Mouse (Mus musculus) CH12.LX (cell line): ENCODE measurements around the gene Tasp1. TPM values are rescaled to one million over a fixed set of nuclear protein-coding genes. Genes with fewer than 3 reads are reported as not detected.

Experiments used
- DNase-seq: peaks from one replicate; pipeline ENCODE4 v3.0.0-alpha.2; 2013; ENCODE audit errors: extremely low read depth
- H3K27ac ChIP-seq: 2 replicates; pipeline ENCODE4 v1.5.1; 2012; ENCODE audit warnings: low read depth, mild to moderate bottlenecking, control low read depth, moderate library complexity; ENCODE audit not compliant: insufficient read depth
- H3K27me3 ChIP-seq: replicated peaks from 2 replicates; pipeline ENCODE3; 2012; ENCODE audit warnings: inconsistent platforms
- H3K36me3 ChIP-seq, 2 experiments: replicated peaks in 1 of 2; 2 replicates each; pipeline versions ENCODE3 to v1.6.1; 2012; ENCODE audit warnings: inconsistent platforms in 1 of 2, low read length in 1 of 2, mild to moderate bottlenecking in 1 of 2, mixed read lengths in 1 of 2, moderate library complexity in 1 of 2; ENCODE audit not compliant: control insufficient read depth in 1 of 2, insufficient read depth in 1 of 2
- H3K4me1 ChIP-seq, 2 experiments: 2 replicates each; pipeline ENCODE4 v1.6.1; 2012; ENCODE audit warnings: inconsistent platforms in 1 of 2, moderate library complexity in 1 of 2; ENCODE audit not compliant: insufficient read depth in 2 of 2, control insufficient read depth in 1 of 2
- H3K4me2 ChIP-seq: 2 replicates; pipeline ENCODE4 v1.6.1; 2012; ENCODE audit warnings: low read depth, mild to moderate bottlenecking, control low read depth; ENCODE audit not compliant: poor library complexity, insufficient read depth, severe bottlenecking
- H3K4me3 ChIP-seq, 3 experiments: fragments of 150-350 bp in 1 of 3; sonication (generic) in 1 of 3; replicated peaks in 1 of 3; 2 replicates each; pipeline versions ENCODE3 to v1.5.1; 2011 to 2012; ENCODE audit warnings: low read depth in 2 of 3, low read length in 2 of 3, mild to moderate bottlenecking in 2 of 3, moderate library complexity in 2 of 3, control low read depth in 1 of 3, improper control_type of control experiment in 1 of 3, inconsistent platforms in 1 of 3, mixed read lengths in 1 of 3; ENCODE audit not compliant: poor library complexity in 1 of 3
- H3K79me2 ChIP-seq: replicated peaks from 2 replicates; pipeline ENCODE4 v1.6.1; 2012; ENCODE audit warnings: mild to moderate bottlenecking, moderate library complexity; ENCODE audit not compliant: control insufficient read depth, poor library complexity, insufficient read depth, severe bottlenecking; ENCODE audit errors: extremely low read depth
- H3K9ac ChIP-seq: 2 replicates; pipeline ENCODE4 v1.6.1; 2012; ENCODE audit warnings: low read depth, mild to moderate bottlenecking, control low read depth, moderate library complexity; ENCODE audit not compliant: insufficient read depth
- H3K9me3 ChIP-seq: replicated peaks from 2 replicates; pipeline ENCODE3; 2012; ENCODE audit warnings: low read length, inconsistent platforms, mixed read lengths
- BHLHE40 ChIP-seq: IDR thresholded peaks from 2 replicates; pipeline ENCODE4 v1.6.1; 2011; ENCODE audit warnings: mild to moderate bottlenecking, low read depth, low read length, improper control_type of control experiment
- CTCF ChIP-seq, 2 experiments: IDR thresholded peaks in 1 of 2; conservative IDR thresholded peaks in 1 of 2; 2 replicates each; pipeline ENCODE4 v1.5.1; 2011 to 2012; ENCODE audit warnings: low read depth in 2 of 2, low read length in 2 of 2, improper control_type of control experiment in 1 of 2, inconsistent platforms in 1 of 2, mild to moderate bottlenecking in 1 of 2, moderate library complexity in 1 of 2
- E2F4 ChIP-seq: IDR thresholded peaks from 2 replicates; pipeline ENCODE4 v1.6.1; 2011; ENCODE audit warnings: low read depth, low read length, improper control_type of control experiment; ENCODE audit not compliant: insufficient replicate concordance
- ELF1 ChIP-seq: IDR thresholded peaks from 2 replicates; pipeline ENCODE4 v1.6.1; 2014; ENCODE audit warnings: low read depth, mild to moderate bottlenecking, inconsistent platforms, low read length, improper control_type of control experiment
- GABPA ChIP-seq: IDR thresholded peaks from 2 replicates; pipeline ENCODE4 v1.6.1; 2012; ENCODE audit warnings: low read depth, low read length, improper control_type of control experiment, inconsistent platforms; ENCODE audit not compliant: insufficient replicate concordance
- HCFC1 ChIP-seq: IDR thresholded peaks from 2 replicates; pipeline ENCODE4 v1.6.1; 2012; ENCODE audit warnings: low read depth, mild to moderate bottlenecking, inconsistent platforms, low read length, improper control_type of control experiment
- JUND ChIP-seq: conservative IDR thresholded peaks from 2 replicates; pipeline ENCODE4 v1.6.1; 2011; ENCODE audit warnings: low read depth, low read length, improper control_type of control experiment
- MAFK ChIP-seq: IDR thresholded peaks from 2 replicates; pipeline ENCODE4 v1.6.1; 2011; ENCODE audit warnings: low read length, improper control_type of control experiment; ENCODE audit not compliant: insufficient replicate concordance
- MAX ChIP-seq: IDR thresholded peaks from 2 replicates; pipeline ENCODE4 v1.6.1; 2011; ENCODE audit warnings: low read length, improper control_type of control experiment
- MEF2A ChIP-seq: IDR thresholded peaks from 2 replicates; pipeline ENCODE4 v1.6.1; 2014; ENCODE audit warnings: low read depth, mild to moderate bottlenecking, inconsistent platforms, low read length, improper control_type of control experiment, borderline replicate concordance
- MXI1 ChIP-seq: IDR thresholded peaks from 2 replicates; pipeline ENCODE4 v1.6.1; 2011; ENCODE audit warnings: mild to moderate bottlenecking, low read depth, low read length, improper control_type of control experiment
- NELFE ChIP-seq: IDR thresholded peaks from 2 replicates; pipeline ENCODE4 v1.6.1; 2011; ENCODE audit warnings: low read depth, low read length, improper control_type of control experiment
- PAX5 ChIP-seq: IDR thresholded peaks from 2 replicates; pipeline ENCODE4 v1.6.1; 2012; ENCODE audit warnings: low read length, inconsistent platforms, mixed read lengths
- SIN3A ChIP-seq: IDR thresholded peaks from 2 replicates; pipeline ENCODE4 v1.6.1; 2012; ENCODE audit warnings: low read length, improper control_type of control experiment, inconsistent platforms
- TBP ChIP-seq: conservative IDR thresholded peaks from 2 replicates; pipeline ENCODE4 v1.6.1; 2011; ENCODE audit warnings: low read depth, low read length, improper control_type of control experiment
- TCF12 ChIP-seq: IDR thresholded peaks from 2 replicates; pipeline ENCODE4 v1.6.1; 2014; ENCODE audit warnings: low read depth, mild to moderate bottlenecking, inconsistent platforms, low read length, improper control_type of control experiment
- UBTF ChIP-seq: IDR thresholded peaks from 2 replicates; pipeline ENCODE4 v1.6.1; 2012; ENCODE audit warnings: low read depth, mild to moderate bottlenecking, inconsistent platforms, low read length, improper control_type of control experiment, moderate library complexity
- USF1 ChIP-seq: IDR thresholded peaks from 2 replicates; pipeline ENCODE4 v1.6.1; 2014; ENCODE audit warnings: low read depth, mild to moderate bottlenecking, inconsistent platforms, low read length, improper control_type of control experiment
- USF2 ChIP-seq: conservative IDR thresholded peaks from 2 replicates; pipeline ENCODE4 v1.6.1; 2011; ENCODE audit warnings: low read depth, low read length, improper control_type of control experiment
- ZMIZ1 ChIP-seq: IDR thresholded peaks from 2 replicates; pipeline ENCODE4 v1.6.1; 2012; ENCODE audit warnings: low read depth, mild to moderate bottlenecking, inconsistent platforms, low read length, improper control_type of control experiment
- ZNF384 ChIP-seq: IDR thresholded peaks from 2 replicates; pipeline ENCODE4 v1.6.1; 2012; ENCODE audit warnings: low read depth, low read length, improper control_type of control experiment, inconsistent platforms
- dilution Hi-C: fragments of 300-500 bp; cut with MboI; formaldehyde crosslinking; loops from 2 replicates; pipeline ENCODE4 v1.14.3; 2020; ENCODE audit warnings: low sequenced_read_pairs; ENCODE audit not compliant: extremely low pct_unique_long_range_greater_than_20kb, extremely low pct_ligation_motif_present
- in situ Hi-C: fragments of 300-500 bp; cut with MboI; formaldehyde crosslinking; loops from 3 replicates; pipeline ENCODE4 v1.14.3; 2019; ENCODE audit warnings: low sequenced_read_pairs, low pct_ligation_motif_present, low pct_unique_long_range_greater_than_20kb, mixed read lengths
- polyA plus RNA-seq: library from polyadenylated mRNA; unstranded; fragments of >175 nt; gene quantifications from 2 replicates; pipeline ENCODE4 v1.2.1, GENCODE M21; 2012; ENCODE audit warnings: low read depth; ENCODE audit not compliant: insufficient read length
- total RNA-seq, 2 experiments: library from RNA; depleted of rRNA; stranded (reverse); fragments of 300-350 nt in 1 of 2; fragments of >200 nt in 1 of 2; gene quantifications; 2 replicates each; pipeline ENCODE4 v1.2.3; 2012 to 2014

Tasp1 gene
- total and polyA plus RNA-seq, 3 experiments: 28.8 to 64.5 (median 28.9) TPM

GRCm38 (mm10) chr2:139792345-139793120 is 274.1 kb downstream of the Tasp1 start:
- Histone ChIP-seq H3K79me2 (no peaks in the 10 kb centered on the region), H3K4me1 (no peaks in the 10 kb centered on the region), H3K27ac (no peak overlapping the region), H3K9me3 (no peaks in the 10 kb centered on the region), H3K4me3 (no peak overlapping the region), H3K27me3 (no peaks in the 10 kb centered on the region), H3K36me3 (no peaks in the 10 kb centered on the region), H3K4me2 (no peak overlapping the region), H3K9ac (no peak overlapping the region)
- no peak for DNase-seq
- no peak for TF ChIP-seq ELF1
- no peak for TF ChIP-seq NELFE
- TF ChIP-seq MAFK: no peak
- no peak for TF ChIP-seq ZNF384
- no peak for TF ChIP-seq E2F4
- TF ChIP-seq TCF12: no peak
- TF ChIP-seq UBTF: no peak
- TF ChIP-seq ZMIZ1: no peak
- dilution Hi-C loops: no loop called here
- in situ Hi-C loops: no loop called here

GRCm38 (mm10) chr2:139788658-139789057 is 277.9 kb downstream of the Tasp1 start:
- Histone ChIP-seq H3K27me3 (no peaks in the 10 kb centered on the region), H3K36me3 (no peaks in the 10 kb centered on the region), H3K4me1 (no peaks in the 10 kb centered on the region), H3K79me2 (no peaks in the 10 kb centered on the region), H3K4me3 (no peak overlapping the region), H3K9me3 (no peaks in the 10 kb centered on the region), H3K27ac (no peak overlapping the region), H3K4me2 (no peak overlapping the region), H3K9ac (no peak overlapping the region)
- DNase-seq: no peak
- no peak for TF ChIP-seq BHLHE40
- no peak for TF ChIP-seq MEF2A
- TF ChIP-seq ZMIZ1: no peak
- TF ChIP-seq UBTF: no peak
- no peak for TF ChIP-seq PAX5
- TF ChIP-seq SIN3A: no peak
- no peak for TF ChIP-seq JUND
- no peak for TF ChIP-seq CTCF (conservative IDR thresholded peaks at IDR 0.05 in 1 of 2, IDR thresholded peaks at IDR 0.05 in 1 of 2; ENCODE audit: low read depth in 2 of 2, low read length in 2 of 2)
- no peak for TF ChIP-seq TBP
- TF ChIP-seq USF1: no peak
- no peak for TF ChIP-seq ELF1
- TF ChIP-seq USF2: no peak
- TF ChIP-seq MXI1: no peak
- TF ChIP-seq HCFC1: no peak
- TF ChIP-seq GABPA: no peak
- no peak for TF ChIP-seq MAX
- dilution Hi-C loops: no loop called here
- in situ Hi-C loops: no loop called here
